Mouse (Mus musculus) megakaryocyte, embryonic 14.5 days (primary cell): ENCODE measurements around the gene Jak1.

Experiments
- FLI1 ChIP-seq: IDR thresholded peaks from 2 replicates; pipeline ENCODE4 v1.6.1; 2012; ENCODE audit warnings: low read length, inconsistent platforms, mixed read lengths
- GATA1 ChIP-seq: IDR thresholded peaks from 3 replicates; pipeline ENCODE4 v1.6.1; 2012; ENCODE audit warnings: mixed read lengths, low read length, inconsistent platforms, borderline replicate concordance

- TF ChIP-seq FLI1 (no peak), GATA1 (no peak)
Measured at GRCm38 (mm10) chr4:101240875-101241173, 24.3 kb downstream of the Jak1 start.
